Mouse (Mus musculus): ENCODE data around the gene Fastkd1.

DNA sequence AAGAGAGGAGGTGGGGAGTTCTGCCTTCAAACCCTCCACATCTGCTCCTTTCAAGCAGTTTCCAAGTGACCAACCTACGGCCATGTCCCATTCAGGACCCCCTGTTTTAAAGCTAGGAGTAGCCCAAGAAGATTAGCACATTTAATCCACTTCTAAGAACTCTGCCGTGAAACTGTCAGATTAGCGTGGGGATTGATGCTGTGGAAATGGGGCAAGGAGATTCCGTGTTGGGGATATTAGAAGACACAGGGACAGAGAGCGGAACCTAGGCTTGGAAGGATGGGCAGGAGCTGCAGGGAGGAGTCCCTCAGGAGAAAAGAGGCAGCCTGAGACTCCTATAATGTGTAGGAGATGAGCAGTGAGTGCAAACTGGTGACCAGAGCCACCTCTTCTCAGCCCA lies 63.6 kb downstream of the Fastkd1 start:
- TF ChIP-seq TBP (IDR thresholded peaks at IDR 0.05; ENCODE audit: low read depth, low read length) (no peak), CTCF (IDR thresholded peaks at IDR 0.05 in 2 of 3, conservative IDR thresholded peaks at IDR 0.05 in 1 of 3; ENCODE audit: control insufficient read depth in 1 of 3, insufficient read depth in 1 of 3, low read depth in 2 of 3, low read length in 3 of 3, poor library complexity in 1 of 3, severe bottlenecking in 1 of 3) (no peak), POLR2A (IDR thresholded peaks at IDR 0.05; ENCODE audit: control insufficient read depth in 1 of 2, insufficient read depth in 1 of 2, low read depth in 1 of 2, low read length in 2 of 2, poor library complexity in 1 of 2) (no peak), EP300 (IDR thresholded peaks at IDR 0.05; ENCODE audit: low read depth in 1 of 2, low read length in 2 of 2) (no peak), KAT2A (conservative IDR thresholded peaks at IDR 0.05; ENCODE audit: low read depth, low read length) (no peak), BHLHE40 (IDR thresholded peaks at IDR 0.05; ENCODE audit: borderline replicate concordance, low read depth, low read length) (no peak), ZNF384 (IDR thresholded peaks at IDR 0.05; ENCODE audit: low read depth, low read length) (no peak), TAL1 (IDR thresholded peaks at IDR 0.05; ENCODE audit: low read length) (no peak), POLR2AphosphoS2 (IDR thresholded peaks at IDR 0.05; ENCODE audit: low read length) (no peak), RAD21 (IDR thresholded peaks at IDR 0.05; ENCODE audit: low read depth, low read length) (no peak)

Data from MEL (cell line).